Mouse (Mus musculus) midbrain, embryonic 12.5 days (tissue): ENCODE results near the gene Il15. TPM values are rescaled to one million over a fixed set of nuclear protein-coding genes. Genes with fewer than 3 reads are reported as not detected.

Experiments used
- ATAC-seq: fragments of 200-750 bp; cut with Nextera tagmentation; 2 replicates; pipeline ENCODE4 v1.8.0; 2017; ENCODE audit warnings: low read depth, moderate TSS enrichment, moderate library complexity; ENCODE audit not compliant: low FRiP score
- H3K27ac ChIP-seq: fragments of 300-500 bp; sonication (generic); replicated peaks from 2 replicates; pipeline ENCODE4 v1.5.1; 2016; ENCODE audit warnings: mild to moderate bottlenecking
- H3K27me3 ChIP-seq: fragments of 300-500 bp; sonication (generic); 2 replicates; pipeline ENCODE4 v1.6.1; 2016; ENCODE audit warnings: mild to moderate bottlenecking
- H3K36me3 ChIP-seq: fragments of 300-500 bp; sonication (generic); 2 replicates; pipeline ENCODE4 v1.6.1; 2016
- H3K4me1 ChIP-seq: fragments of 300-500 bp; sonication (generic); 2 replicates; pipeline ENCODE4 v1.6.1; 2016
- H3K4me2 ChIP-seq: fragments of 300-500 bp; sonication (generic); replicated peaks from 2 replicates; pipeline ENCODE4 v1.6.1; 2016; ENCODE audit warnings: mild to moderate bottlenecking, moderate library complexity
- H3K4me3 ChIP-seq: fragments of 300-500 bp; sonication (generic); 2 replicates; pipeline ENCODE4 v1.5.1; 2016; ENCODE audit warnings: mild to moderate bottlenecking
- H3K9ac ChIP-seq: fragments of 300-500 bp; sonication (generic); replicated peaks from 2 replicates; pipeline ENCODE4 v1.6.1; 2016; ENCODE audit warnings: mild to moderate bottlenecking, moderate library complexity
- H3K9me3 ChIP-seq: fragments of 300-500 bp; sonication (generic); 2 replicates; pipeline ENCODE4 v1.6.1; 2016; ENCODE audit warnings: mild to moderate bottlenecking
- WGBS: fragments of 180-500 bp; shearing (Covaris S2); methylation state at CpG from one replicate; pipeline ENCODE4 v1.1.7; 2016; 5-methylcytosine and 5-hydroxymethylcytosine counted together
- polyA plus RNA-seq: library from polyadenylated mRNA; unstranded; fragments of >200 nt; fragmentation: Nextera tagmentation; extraction: Ambion mirVana; gene quantifications from 2 replicates; pipeline ENCODE4 v1.2.1, GENCODE M21; 2016

The Il15 gene
- 1.0 and 1.8 TPM in 2 replicates for polyA plus RNA-seq

DNA sequence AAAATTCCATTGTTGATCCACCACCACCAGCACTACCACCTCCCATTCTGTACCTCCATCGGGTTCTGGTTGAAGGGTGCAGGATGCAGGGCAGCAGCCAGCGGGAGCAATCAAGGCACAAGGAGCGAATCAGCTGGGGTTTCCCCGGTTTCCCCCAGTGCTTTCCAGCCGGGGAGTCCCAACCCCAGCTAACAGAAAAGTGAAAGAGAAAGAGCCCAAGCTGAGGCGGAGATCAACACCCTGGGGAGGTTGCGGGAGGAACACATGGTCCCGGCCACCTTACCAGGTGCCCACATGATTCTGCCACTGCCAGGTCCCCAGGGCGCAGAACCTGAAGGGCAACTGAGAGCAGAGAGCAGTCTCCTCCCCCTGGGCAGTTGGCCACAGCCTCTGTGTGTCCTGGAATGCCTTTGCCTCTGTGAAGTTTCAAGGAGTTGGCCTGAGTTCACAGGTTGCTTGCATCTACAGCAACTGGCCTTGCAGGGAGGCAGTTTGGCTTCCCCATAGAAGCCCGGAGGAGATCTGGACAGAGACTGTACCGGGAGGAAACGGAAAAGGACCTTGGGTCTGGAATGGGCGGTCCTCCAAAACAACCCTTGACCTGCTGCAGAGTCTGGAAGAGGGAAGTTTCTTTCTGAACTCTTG is at the start of gene Il15:
Gene Il15, minus strand, starts transcription at position 537 of the 645 bp plus-strand sequence.
- Histone ChIP-seq H3K4me3 (peak within 1 kb of the TSS; percentile 39), H3K9me3 (no peaks in the 10 kb centered on the region), H3K36me3 (no peaks in the 10 kb centered on the region), H3K4me2 (peak within 1 kb of the TSS; percentile 62), H3K4me1 (peaks cover 14% of the 10 kb centered on the region; the same call in 1 of the 2 replicates), H3K9ac (peak within 1 kb of the TSS; percentile 37; the same call in 1 of the 2 replicates), H3K27me3 (no peaks in the 10 kb centered on the region), H3K27ac (no peak within 1 kb of the TSS)
- 17% methylated on average over 13 of the region's 13 CpGs for WGBS
- ATAC-seq = peak; percentile 34; the same call in 1 of the 2 replicates

DNA sequence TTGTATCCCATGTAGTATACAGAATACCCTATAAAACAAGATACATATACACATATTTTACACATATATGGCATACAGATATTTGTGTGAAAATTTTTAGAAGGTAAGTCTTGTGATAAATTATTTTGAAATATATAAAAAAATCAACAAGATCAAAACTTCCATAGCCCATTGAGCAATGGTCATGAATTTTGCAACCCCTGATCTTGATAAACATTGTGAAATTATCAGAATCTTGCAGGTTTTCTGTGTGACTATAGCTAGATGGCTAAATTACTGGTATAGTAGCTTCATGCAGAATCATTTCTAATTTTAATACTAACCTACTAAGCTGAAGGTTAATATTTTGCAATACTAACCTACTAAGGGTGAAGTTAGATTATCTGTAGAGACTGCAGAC is 41.9 kb upstream of the Il15 start:
- no peak overlapping the region for H3K4me3 ChIP-seq
- H3K36me3 ChIP-seq = no peaks in the 10 kb centered on the region
- H3K4me2 ChIP-seq = no peak overlapping the region
- H3K4me1 ChIP-seq = no peaks in the 10 kb centered on the region
- no peak overlapping the region for H3K9ac ChIP-seq
- no peaks in the 10 kb centered on the region for H3K9me3 ChIP-seq
- ATAC-seq = no peak
- H3K27me3 ChIP-seq = no peaks in the 10 kb centered on the region
- H3K27ac ChIP-seq = no peak overlapping the region

DNA sequence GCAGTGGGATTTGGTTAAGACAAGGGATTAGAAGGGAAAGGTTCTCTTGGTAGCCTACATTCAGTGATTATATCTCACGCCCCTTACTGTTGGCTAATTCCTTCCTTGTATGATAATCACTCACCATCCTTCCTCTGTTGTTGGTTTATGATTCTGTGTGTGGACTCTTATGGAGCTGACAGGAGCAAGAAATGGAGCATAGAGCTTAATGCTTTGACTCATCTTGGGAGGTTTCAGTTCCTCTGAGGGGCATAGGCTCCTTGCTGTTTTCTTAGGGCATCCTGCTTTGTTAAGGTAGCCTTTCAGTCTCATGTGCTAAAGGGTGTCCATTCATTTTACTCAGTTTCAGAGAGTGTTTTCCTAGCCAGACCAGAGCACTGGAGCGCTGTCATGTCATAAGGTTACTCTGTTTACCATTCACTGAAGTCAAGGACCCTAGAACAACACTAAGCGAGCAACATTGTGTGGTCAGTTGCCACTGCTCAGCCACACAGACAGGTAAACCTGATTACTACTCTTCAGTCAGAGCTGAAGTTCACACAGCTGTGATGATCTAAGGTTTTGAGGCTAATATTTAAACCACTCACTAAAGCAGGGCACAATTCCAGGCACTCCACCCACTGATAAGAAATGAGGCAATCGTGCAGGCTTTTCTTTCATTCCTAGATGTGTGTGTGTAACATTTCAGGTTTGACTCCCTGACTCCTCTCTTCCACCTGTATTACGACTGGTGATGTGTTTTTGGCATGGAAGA is 13.7 kb upstream of the Il15 start:
- ATAC-seq = no peak
- H3K27ac ChIP-seq = no peak overlapping the region
- H3K9me3 ChIP-seq = no peaks in the 10 kb centered on the region
- no peak overlapping the region for H3K4me2 ChIP-seq
- no peaks in the 10 kb centered on the region for H3K36me3 ChIP-seq
- 82% methylated on average over 5 of the region's 5 CpGs for WGBS
- no peaks in the 10 kb centered on the region for H3K4me1 ChIP-seq
- no peak overlapping the region for H3K9ac ChIP-seq
- no peak overlapping the region for H3K4me3 ChIP-seq
- no peaks in the 10 kb centered on the region for H3K27me3 ChIP-seq

DNA sequence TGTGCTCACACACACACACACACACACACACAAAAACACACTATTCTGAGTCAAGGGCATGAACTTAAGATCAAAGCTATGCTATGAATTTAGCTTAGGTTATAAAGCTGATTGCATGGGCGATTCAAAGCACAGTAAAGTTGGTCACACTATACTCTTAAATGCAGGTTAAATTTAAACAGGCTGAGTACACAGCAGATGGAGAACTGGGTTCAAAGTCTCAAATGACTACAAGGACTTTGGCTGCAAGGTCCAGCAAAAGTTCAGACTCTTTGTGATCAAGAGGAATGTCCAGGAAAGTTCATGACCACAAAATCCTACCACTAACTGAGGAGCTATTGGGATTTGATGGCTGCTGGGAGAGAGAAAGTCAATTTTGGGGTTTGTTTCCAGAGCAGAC is 12.5 kb upstream of the Il15 start:
- 74% methylated on average over 1 of the region's 1 CpGs for WGBS
- ATAC-seq = no peak

DNA sequence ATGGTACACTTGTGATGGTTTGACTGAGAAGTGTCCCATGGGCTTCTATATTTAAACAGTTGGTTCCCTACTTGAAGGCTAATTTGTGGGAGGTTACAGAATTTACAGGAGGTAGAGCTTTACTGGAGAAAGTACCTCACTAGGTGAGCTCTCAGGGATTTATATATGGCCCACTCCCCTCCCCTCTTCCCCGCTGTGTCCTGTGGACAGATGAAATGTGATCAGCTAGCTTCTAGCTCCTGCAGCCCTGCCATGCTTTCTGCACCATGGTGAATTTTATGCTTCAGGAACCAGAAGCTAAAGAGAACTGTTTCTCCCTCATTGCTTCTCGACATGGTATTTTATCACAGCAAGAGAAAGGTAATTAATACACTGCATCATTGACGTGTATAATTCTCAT is 7.1 kb upstream of the Il15 start:
- Histone ChIP-seq H3K4me1 (no peaks in the 10 kb centered on the region), H3K9ac (no peak overlapping the region), H3K4me2 (no peak overlapping the region), H3K27ac (no peak overlapping the region), H3K36me3 (no peaks in the 10 kb centered on the region), H3K4me3 (no peak overlapping the region), H3K27me3 (no peaks in the 10 kb centered on the region), H3K9me3 (no peaks in the 10 kb centered on the region)
- ATAC-seq = no peak
- 67% methylated on average over 3 of the region's 3 CpGs for WGBS

More for the DNA sequence above, 12.5 kb upstream of the Il15 start:
- Histone ChIP-seq H3K4me1 (no peaks in the 10 kb centered on the region), H3K27me3 (no peaks in the 10 kb centered on the region), H3K27ac (no peak overlapping the region), H3K4me3 (no peak overlapping the region), H3K4me2 (no peak overlapping the region), H3K36me3 (no peaks in the 10 kb centered on the region), H3K9me3 (no peaks in the 10 kb centered on the region), H3K9ac (no peak overlapping the region)

DNA sequence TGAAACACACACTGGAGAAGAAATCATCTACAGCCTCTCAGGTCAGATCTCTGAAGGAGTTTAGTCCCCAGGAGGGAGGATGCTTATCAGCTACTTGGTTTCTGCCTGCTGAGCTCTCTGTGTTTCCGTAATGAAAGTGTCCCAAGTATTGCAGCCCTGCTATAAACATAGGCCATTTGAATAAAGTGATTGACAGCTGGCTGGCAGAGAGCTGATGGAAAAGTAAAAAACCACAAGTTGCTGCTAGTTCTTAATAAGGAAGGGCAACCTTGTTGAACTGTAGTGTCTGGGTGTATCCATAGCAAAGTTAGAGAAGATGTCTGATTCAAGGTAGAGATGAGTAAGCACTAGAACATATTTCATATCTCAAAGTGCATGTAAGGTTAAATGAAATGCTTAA is 4.0 kb upstream of the Il15 start:
- H3K4me2 ChIP-seq = no peak overlapping the region
- H3K4me1 ChIP-seq = peaks cover 9% of the 10 kb centered on the region; the same call in 1 of the 2 replicates
- H3K27me3 ChIP-seq = no peaks in the 10 kb centered on the region
- H3K9ac ChIP-seq = no peak overlapping the region
- WGBS = 58% methylated on average over 1 of the region's 1 CpGs
- no peak overlapping the region for H3K27ac ChIP-seq
- ATAC-seq = no peak
- H3K36me3 ChIP-seq = no peaks in the 10 kb centered on the region
- H3K4me3 ChIP-seq = no peak overlapping the region
- no peaks in the 10 kb centered on the region for H3K9me3 ChIP-seq

DNA sequence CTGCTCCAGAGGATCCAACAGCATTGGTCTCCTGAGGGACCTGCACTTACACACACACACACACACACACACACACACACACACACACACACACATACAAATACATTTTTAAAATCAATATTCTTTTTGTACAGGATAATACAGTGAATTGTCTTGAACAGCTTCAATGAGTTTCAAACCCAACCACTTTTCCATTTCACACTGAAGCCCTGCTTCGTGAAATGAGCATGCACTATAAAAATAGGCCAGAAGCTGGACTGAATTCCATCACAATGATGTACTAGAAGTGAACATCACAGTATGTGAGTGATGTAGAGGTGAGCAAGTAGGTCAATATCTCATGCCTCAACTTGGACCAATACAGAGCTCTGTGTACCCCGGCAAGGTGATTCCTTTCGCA is 1.0 kb upstream of the Il15 start:
- Histone ChIP-seq H3K4me2 (no peak overlapping the region), H3K4me3 (no peak overlapping the region), H3K9ac (no peak overlapping the region), H3K27me3 (no peaks in the 10 kb centered on the region), H3K36me3 (no peaks in the 10 kb centered on the region), H3K9me3 (no peaks in the 10 kb centered on the region), H3K4me1 (peaks cover 14% of the 10 kb centered on the region; the same call in 1 of the 2 replicates), H3K27ac (no peak overlapping the region)
- ATAC-seq = no peak
- WGBS = 98% methylated on average over 3 of the region's 3 CpGs

DNA sequence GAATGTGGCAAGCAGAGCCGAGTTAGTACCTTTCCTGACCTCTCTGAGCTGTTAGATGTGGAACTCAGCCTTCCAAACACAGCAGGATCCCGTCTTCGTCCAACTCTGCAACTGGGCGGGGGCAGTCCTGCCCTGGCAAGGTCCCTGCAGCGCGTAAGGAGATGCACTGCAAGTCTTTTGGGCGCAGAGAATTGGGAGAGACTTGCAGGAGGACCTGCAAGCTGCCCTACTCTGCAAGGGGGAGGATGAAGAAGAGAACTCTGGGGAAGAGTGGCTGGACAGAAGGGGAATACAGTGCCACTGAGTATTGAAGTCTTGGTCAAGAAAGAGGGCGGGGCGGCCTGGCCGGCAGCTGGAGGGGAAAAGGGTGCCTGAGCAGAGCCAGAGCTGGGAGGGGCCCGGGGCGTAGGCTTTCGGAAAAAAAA is 749 bp downstream of the Il15 start:
- Histone ChIP-seq H3K9me3 (no peaks in the 10 kb centered on the region), H3K4me2 (peak overlapping the region; percentile 62), H3K36me3 (no peaks in the 10 kb centered on the region), H3K4me3 (peak overlapping the region; percentile 39), H3K4me1 (peaks cover 14% of the 10 kb centered on the region; the same call in 1 of the 2 replicates), H3K27me3 (no peaks in the 10 kb centered on the region), H3K9ac (peak overlapping the region; percentile 37; the same call in 1 of the 2 replicates), H3K27ac (no peak overlapping the region)
- WGBS = under 1% methylated on average over 13 of the region's 13 CpGs
- ATAC-seq = peak; percentile 59

DNA sequence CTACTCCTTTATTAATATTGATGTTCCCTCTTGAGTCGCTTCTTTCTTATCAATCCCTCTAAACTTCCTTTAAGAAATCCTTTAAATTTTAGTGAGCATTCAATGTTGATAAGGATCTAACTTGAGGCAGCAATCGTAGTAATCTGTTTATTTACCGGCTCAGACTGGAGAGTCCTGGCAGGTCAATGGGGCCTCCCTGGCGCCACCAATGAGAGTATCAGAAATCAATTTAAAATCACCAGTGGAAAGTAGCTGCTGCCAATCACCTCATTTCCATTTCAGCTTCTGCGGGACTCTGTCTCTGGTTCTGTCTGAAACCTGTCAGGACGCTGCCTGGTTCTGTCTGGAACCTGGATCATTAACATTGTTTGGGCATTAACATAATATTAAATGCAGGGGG is 1.5 kb downstream of the Il15 start:
- Histone ChIP-seq H3K4me3 (no peak overlapping the region), H3K27ac (no peak overlapping the region)

DNA sequence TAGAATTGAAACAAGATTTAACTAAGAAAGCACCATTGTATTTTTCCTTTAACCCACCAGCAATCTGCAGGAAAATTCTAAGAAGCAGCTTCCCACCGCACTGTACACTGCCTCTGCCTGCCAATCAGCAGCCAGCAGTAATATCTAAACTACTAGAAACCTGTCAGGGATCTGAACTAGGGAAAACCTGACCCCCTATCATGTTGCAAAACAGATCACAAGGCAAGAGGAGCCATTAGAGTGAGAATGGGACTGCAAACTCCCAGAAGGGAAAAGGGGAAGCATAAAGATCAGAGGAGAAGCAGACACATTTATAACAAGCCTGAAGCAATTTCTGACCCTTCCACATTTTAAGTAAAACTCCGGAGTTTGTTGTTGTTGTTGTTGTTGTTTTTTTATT is 2.0 kb downstream of the Il15 start:
- Histone ChIP-seq H3K4me3 (no peak overlapping the region), H3K36me3 (no peaks in the 10 kb centered on the region), H3K4me1 (peaks cover 14% of the 10 kb centered on the region; the same call in 1 of the 2 replicates), H3K27me3 (no peaks in the 10 kb centered on the region), H3K9me3 (no peaks in the 10 kb centered on the region), H3K27ac (no peak overlapping the region), H3K9ac (no peak overlapping the region), H3K4me2 (no peak overlapping the region)
- WGBS = 73% methylated on average over 2 of the region's 2 CpGs
- ATAC-seq = no peak

More for the DNA sequence above, 1.5 kb downstream of the Il15 start:
- 22% methylated on average over 6 of the region's 6 CpGs for WGBS
- Histone ChIP-seq H3K4me1 (peaks cover 14% of the 10 kb centered on the region; the same call in 1 of the 2 replicates), H3K9ac (no peak overlapping the region), H3K36me3 (no peaks in the 10 kb centered on the region), H3K4me2 (peak overlapping the region; percentile 62), H3K9me3 (no peaks in the 10 kb centered on the region), H3K27me3 (no peaks in the 10 kb centered on the region)
- 0 out of 2 replicates have a peak, but pooled peaks have one; percentile 24 for ATAC-seq

DNA sequence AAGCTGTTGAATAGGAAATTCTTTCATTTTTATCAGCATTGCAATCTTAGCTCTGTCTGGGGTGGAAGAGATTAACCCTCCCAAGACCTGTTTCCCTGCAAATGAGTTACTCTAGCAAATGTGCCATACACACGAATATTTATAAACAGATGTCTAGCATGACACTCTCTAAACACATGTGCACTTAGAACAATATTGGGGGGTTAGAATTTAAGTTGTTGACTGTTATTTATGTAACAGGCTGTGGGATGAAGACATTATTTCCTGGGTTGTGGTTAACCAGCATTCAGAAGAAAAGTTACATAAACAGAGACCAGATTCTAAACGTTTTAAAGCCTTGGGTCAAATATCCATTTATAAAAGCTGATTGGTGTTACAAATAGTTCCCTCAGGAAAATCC is 2.6 kb downstream of the Il15 start:
- Histone ChIP-seq H3K4me2 (no peak overlapping the region), H3K4me1 (peaks cover 14% of the 10 kb centered on the region; the same call in 1 of the 2 replicates), H3K9me3 (no peaks in the 10 kb centered on the region), H3K27ac (no peak overlapping the region), H3K4me3 (no peak overlapping the region), H3K27me3 (no peaks in the 10 kb centered on the region), H3K9ac (no peak overlapping the region), H3K36me3 (no peaks in the 10 kb centered on the region)
- 56% methylated on average over 2 of the region's 2 CpGs for WGBS
- ATAC-seq = no peak

DNA sequence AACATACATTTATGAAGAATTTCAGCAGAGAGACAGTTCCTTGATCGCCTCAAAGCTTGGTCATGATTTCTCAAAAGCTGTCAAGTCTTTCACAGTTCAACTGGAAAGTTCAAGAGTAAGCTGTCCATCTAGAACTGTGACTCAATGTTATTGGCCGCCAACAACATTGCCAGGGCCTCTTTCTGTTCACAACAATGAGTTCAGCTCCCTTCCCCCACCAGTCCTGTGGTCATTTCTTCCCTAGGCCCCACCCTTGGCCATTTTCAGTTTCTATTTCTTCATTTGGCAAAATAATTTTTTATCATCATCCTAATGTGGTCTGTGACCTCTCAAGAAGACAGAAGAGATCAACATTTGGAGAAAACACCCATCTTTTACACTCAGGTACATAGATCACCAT is 4.5 kb downstream of the Il15 start:
- no peak overlapping the region for H3K4me2 ChIP-seq
- H3K4me1 ChIP-seq = peaks cover 14% of the 10 kb centered on the region; the same call in 1 of the 2 replicates
- no peaks in the 10 kb centered on the region for H3K36me3 ChIP-seq
- no peak overlapping the region for H3K27ac ChIP-seq
- H3K9me3 ChIP-seq = no peaks in the 10 kb centered on the region
- no peaks in the 10 kb centered on the region for H3K27me3 ChIP-seq
- H3K9ac ChIP-seq = no peak overlapping the region
- no peak for ATAC-seq
- no peak overlapping the region for H3K4me3 ChIP-seq
- 95% methylated on average over 2 of the region's 2 CpGs for WGBS
